Mouse (Mus musculus): ENCODE data around the gene Klhl26.
"Not testable (repeated sequence)": the region's sequence is repeated elsewhere in the genome, so short reads cannot be mapped to it uniquely, and the experiment has no call there.

The Klhl26 gene

GRCm38 (mm10) chr8:70476333-70477268, at the start of gene Klhl26:
Gene Klhl26 (minus strand): TSS chr8:70476968.
- peak; percentile 91 for DNase-seq (ENCODE audit: low read depth, low spot score)

GRCm38 (mm10) chr8:70522592-70523403, 46.0 kb upstream of the Klhl26 start:
- peak; percentile 97 for DNase-seq (ENCODE audit: low read depth, low spot score)

GRCm38 (mm10) chr8:70519606-70520005, 42.8 kb upstream of the Klhl26 start:
- DNase-seq (ENCODE audit: low read depth, low spot score) = no peak

- DNase-seq (ENCODE audit: low read depth, low spot score) = no peak
These were observed 42.3 kb upstream of the Klhl26 start for GRCm38 (mm10) chr8:70519043-70519442.

- no peak for DNase-seq (ENCODE audit: low read depth, low spot score)
These were observed 41.3 kb upstream of the Klhl26 start for GRCm38 (mm10) chr8:70517940-70518643.

- no peak for DNase-seq (ENCODE audit: low read depth, low spot score)
These were observed 36.7 kb upstream of the Klhl26 start for GRCm38 (mm10) chr8:70513441-70513840.

- no peak for DNase-seq (ENCODE audit: low read depth, low spot score)
These were observed 35.6 kb upstream of the Klhl26 start for GRCm38 (mm10) chr8:70512253-70512903.

GRCm38 (mm10) chr8:70511770-70512169, 35.0 kb upstream of the Klhl26 start:
- DNase-seq (ENCODE audit: low read depth, low spot score) = no peak

- DNase-seq (ENCODE audit: low read depth, low spot score) = not testable (repeated sequence)
These were observed 34.4 kb upstream of the Klhl26 start for GRCm38 (mm10) chr8:70511174-70511573.

GRCm38 (mm10) chr8:70510228-70510915, 33.6 kb upstream of the Klhl26 start, which contains the start of gene Uba52:
Gene Uba52 (minus strand): TSS chr8:70510801.
- DNase-seq (ENCODE audit: low read depth, low spot score) = peak; percentile 96

GRCm38 (mm10) chr8:70509281-70509952, 32.6 kb upstream of the Klhl26 start:
- no peak for DNase-seq (ENCODE audit: low read depth, low spot score)

- DNase-seq (ENCODE audit: low read depth, low spot score) = no peak
These were observed 30.2 kb upstream of the Klhl26 start for GRCm38 (mm10) chr8:70507027-70507393.

GRCm38 (mm10) chr8:70506328-70507026, 29.7 kb upstream of the Klhl26 start, which contains the start of gene Rex1bd:
Gene Rex1bd (minus strand): TSS chr8:70506752.
- peak; percentile 84 for DNase-seq (ENCODE audit: low read depth, low spot score)

- DNase-seq (ENCODE audit: low read depth, low spot score) = no peak
These were observed 29.0 kb upstream of the Klhl26 start for GRCm38 (mm10) chr8:70505698-70506327.

- peak; percentile 70 for DNase-seq (ENCODE audit: low read depth, low spot score)
These were observed 28.1 kb upstream of the Klhl26 start for GRCm38 (mm10) chr8:70504851-70505250.

- peak; percentile 80 for DNase-seq (ENCODE audit: low read depth, low spot score)
These were observed 27.5 kb upstream of the Klhl26 start for GRCm38 (mm10) chr8:70504291-70504716.

- peak; percentile 61 for DNase-seq (ENCODE audit: low read depth, low spot score)
These were observed 26.4 kb upstream of the Klhl26 start for GRCm38 (mm10) chr8:70503062-70503750.

GRCm38 (mm10) chr8:70502540-70502939, 25.8 kb upstream of the Klhl26 start:
- no peak for DNase-seq (ENCODE audit: low read depth, low spot score)
